Comparison of ENCODE assay signal across 8 mouse cellular contexts in genomic region chr3:105892572-105893495, GRCm38 (mm10). TPM values are rescaled to one million over a fixed set of nuclear protein-coding genes. Genes with fewer than 3 reads are reported as not detected.
A peak's percentile ranks its signal among the peaks of the same experiment; 100 is the strongest.
DNase-seq lines count a peak whose midpoint lies in the region; ATAC-seq and TF ChIP-seq lines count a peak whose summit lies in the region.

No protein-coding gene starts in this region.

- no peak for TF ChIP-seq CTCF in olfactory bulb, adult 2 months (IDR thresholded peaks at IDR 0.05; ENCODE audit: insufficient read depth, low read depth, low read length)

- 70% methylated on average over 19 of the region's 19 CpGs for WGBS in limb, embryonic 13.5 days
- 87% methylated on average over 19 of the region's 19 CpGs for WGBS in olfactory bulb, adult 2 months

- H3K9ac ChIP-seq in limb, embryonic 13.5 days: no peak overlapping the region

- no peaks in the 10 kb centered on the region for H3K36me3 ChIP-seq in limb, embryonic 13.5 days

- H3K4me2 ChIP-seq in limb, embryonic 13.5 days (replicated peaks): no peak overlapping the region

- no peaks in the 10 kb centered on the region for H3K27me3 ChIP-seq in limb, embryonic 13.5 days

- no peak overlapping the region for H3K4me3 ChIP-seq in limb, embryonic 13.5 days
- H3K4me3 ChIP-seq in olfactory bulb, adult 2 months (ENCODE audit: insufficient read depth, low read depth, low read length): no peak overlapping the region

- H3K27ac ChIP-seq in limb, embryonic 13.5 days: peak overlapping the region; percentile 23; the same call in 1 of the 2 replicates
- peak overlapping the region; percentile 46; the same call in 1 of the 2 replicates for H3K27ac ChIP-seq in olfactory bulb, adult 2 months (ENCODE audit: insufficient read depth, low read depth, low read length)

- ATAC-seq in limb, embryonic 13.5 days (ENCODE audit: low FRiP score, low read depth): no peak

- DNase-seq in adrenal gland, adult (ENCODE audit: inconsistent age in 2 of 2, low spot score in 1 of 2): peak; percentile 26 to 48
- DNase-seq in adrenal gland, postnatal 10 days: no peak
- DNase-seq in T-cell, adult 2 months (ENCODE audit: low spot score): peak; percentile 85
- no peak for DNase-seq in embryo, embryonic 9.5 days (ENCODE audit: extremely low spot score)
- DNase-seq in yolk sac, embryonic 10.5 days (ENCODE audit: low spot score): no peak
- no peak for DNase-seq in right cerebral cortex, postnatal 36 days (ENCODE audit: low spot score in 2 of 2)

- no peak for TF ChIP-seq POLR2A in olfactory bulb, adult 2 months (IDR thresholded peaks at IDR 0.05; ENCODE audit: insufficient read depth, low read depth, low read length)

- no peaks in the 10 kb centered on the region for H3K9me3 ChIP-seq in limb, embryonic 13.5 days

- H3K4me1 ChIP-seq in limb, embryonic 13.5 days: peaks cover 33% of the 10 kb centered on the region
- H3K4me1 ChIP-seq in olfactory bulb, adult 2 months (ENCODE audit: control insufficient read depth, insufficient read depth, low read length): peaks cover 30% of the 10 kb centered on the region

RNA-seq across cellular contexts. Expression of gene Tmigd3, which starts 22.1 kb away (rescaled TPM):
- under 1 TPM in 1 of 2 experiments, not detected in 1; 0.33 TPM for total RNA-seq in adrenal gland, postnatal 10 days (2021)
- polyA plus RNA-seq in limb, embryonic 13.5 days (2015; fragmentation: Nextera tagmentation; extraction: Ambion mirVana): not detected in 2 replicates
- not detected in 2 replicates for polyA plus RNA-seq in olfactory bulb, adult 2 months (2012; ENCODE audit: insufficient read depth, insufficient read length, low replicate concordance, missing spikeins)

RNA-seq across cellular contexts. Expression of gene Adora3, which starts 22.2 kb away (rescaled TPM):
- total RNA-seq in adrenal gland, postnatal 10 days (2021): under 1 TPM in 1 of 2 experiments, not detected in 1; 0.54 TPM
- 0.36 and 0.90 TPM in 2 replicates for polyA plus RNA-seq in limb, embryonic 13.5 days (2015; fragmentation: Nextera tagmentation; extraction: Ambion mirVana)
- not detected in 2 replicates for polyA plus RNA-seq in olfactory bulb, adult 2 months (2012; ENCODE audit: insufficient read depth, insufficient read length, low replicate concordance, missing spikeins)

RNA-seq across cellular contexts. Expression of gene I830077J02Rik, which starts 39.6 kb away (rescaled TPM):
- 1 to 10 TPM; 1.6 TPM for total RNA-seq in adrenal gland, postnatal 10 days (2021)
- polyA plus RNA-seq in limb, embryonic 13.5 days (2015; fragmentation: Nextera tagmentation; extraction: Ambion mirVana): 0.38 and 0.55 TPM in 2 replicates
- polyA plus RNA-seq in olfactory bulb, adult 2 months (2012; ENCODE audit: insufficient read depth, insufficient read length, low replicate concordance, missing spikeins): not detected in 2 replicates

Comparison
In these comparisons a context has a peak if more than half of its experiments do, and no peak if none do; other contexts are left out.
1. DNase-seq: peak in adrenal gland, adult (2 of 2) and T-cell, adult 2 months (single experiment); none in adrenal gland, postnatal 10 days (single experiment), embryo, embryonic 9.5 days (single experiment), yolk sac, embryonic 10.5 days (single experiment) and right cerebral cortex, postnatal 36 days (0 of 2).